Mouse (Mus musculus) intestine, embryonic 16.5 days (tissue): ENCODE results near the gene Bcl10. TPM values are rescaled to one million over a fixed set of nuclear protein-coding genes. Genes with fewer than 3 reads are reported as not detected.
"Not testable (repeated sequence)": the region's sequence is repeated elsewhere in the genome, so short reads cannot be mapped to it uniquely, and the experiment has no call there.

ENCODE experiments used
- ATAC-seq: fragments of 200-750 bp; cut with Nextera tagmentation; 2 replicates; pipeline ENCODE4 v1.8.0; 2017; ENCODE audit warnings: moderate TSS enrichment, moderate library complexity
- H3K27ac ChIP-seq: fragments of 300-500 bp; sonication (generic); 2 replicates; pipeline ENCODE4 v1.5.1; 2014; ENCODE audit warnings: mild to moderate bottlenecking, low read length
- H3K27me3 ChIP-seq: fragments of 300-500 bp; sonication (generic); replicated peaks from 2 replicates; pipeline ENCODE4 v1.6.1; 2014; ENCODE audit warnings: low read length, control low read depth, mixed read lengths; ENCODE audit not compliant: control insufficient read depth, insufficient read depth
- H3K36me3 ChIP-seq: fragments of 300-500 bp; sonication (generic); 2 replicates; pipeline ENCODE4 v1.6.1; 2014; ENCODE audit warnings: low read length, control low read depth; ENCODE audit not compliant: control insufficient read depth, insufficient read depth
- H3K4me1 ChIP-seq: fragments of 300-500 bp; sonication (generic); 2 replicates; pipeline ENCODE4 v1.6.1; 2014; ENCODE audit warnings: low read length, control low read depth, mixed read lengths; ENCODE audit not compliant: control insufficient read depth, insufficient read depth
- H3K4me2 ChIP-seq: fragments of 300-500 bp; sonication (generic); 2 replicates; pipeline ENCODE4 v1.6.1; 2014; ENCODE audit warnings: low read depth, low read length, control low read depth
- H3K4me3 ChIP-seq: fragments of 300-500 bp; sonication (generic); 2 replicates; pipeline ENCODE4 v1.5.1; 2014; ENCODE audit warnings: mild to moderate bottlenecking, low read length
- H3K9ac ChIP-seq: fragments of 300-500 bp; sonication (generic); 2 replicates; pipeline ENCODE4 v1.6.1; 2014; ENCODE audit warnings: low read depth, low read length
- H3K9me3 ChIP-seq: fragments of 300-500 bp; sonication (generic); 2 replicates; pipeline ENCODE4 v1.6.1; 2016; ENCODE audit warnings: low read length, control low read depth; ENCODE audit not compliant: control insufficient read depth
- WGBS: fragments of 180-500 bp; shearing (Covaris S2); extraction: QIAGEN DNeasy Blood & Tissue Kit; methylation state at CpG from one replicate; pipeline ENCODE4 v1.1.7; 2014; 5-methylcytosine and 5-hydroxymethylcytosine counted together
- polyA plus RNA-seq: library from polyadenylated mRNA; unstranded; fragments of >200 nt; fragmentation: Nextera tagmentation; extraction: Ambion mirVana; gene quantifications from 2 replicates; pipeline ENCODE4 v1.2.1, GENCODE M21; 2015

The Bcl10 gene
- 47.2 and 51.7 TPM in 2 replicates for polyA plus RNA-seq

- H3K4me2 ChIP-seq = peak within 1 kb of the TSS; percentile 51
- no peaks in the 10 kb centered on the region; the same call in 1 of the 2 replicates for H3K9me3 ChIP-seq
- H3K27ac ChIP-seq = peak within 1 kb of the TSS; percentile 74
- peaks cover 12% of the 10 kb centered on the region for H3K4me1 ChIP-seq
- H3K27me3 ChIP-seq = no peaks in the 10 kb centered on the region
- peak within 1 kb of the TSS; percentile 44; the same call in 1 of the 2 replicates for H3K9ac ChIP-seq
- WGBS = 32% methylated on average over 11 of the region's 11 CpGs
- no peaks in the 10 kb centered on the region for H3K36me3 ChIP-seq
- H3K4me3 ChIP-seq = peak within 1 kb of the TSS; percentile 70
- ATAC-seq = no peak
These were observed at the start of gene Bcl10 for GRCm38 (mm10) chr3:145922019-145922854. Gene Bcl10 (plus strand): TSS chr3:145922804.

GRCm38 (mm10) chr3:145873271-145873670 is 49.3 kb upstream of the Bcl10 start:
- no peaks in the 10 kb centered on the region for H3K9me3 ChIP-seq
- H3K4me2 ChIP-seq = no peak overlapping the region
- H3K27me3 ChIP-seq = no peaks in the 10 kb centered on the region
- H3K36me3 ChIP-seq = no peaks in the 10 kb centered on the region
- H3K9ac ChIP-seq = no peak overlapping the region
- no peak overlapping the region for H3K27ac ChIP-seq
- no peaks in the 10 kb centered on the region for H3K4me1 ChIP-seq
- 91% methylated on average over 1 of the region's 1 CpGs for WGBS
- no peak for ATAC-seq
- H3K4me3 ChIP-seq = no peak overlapping the region

GRCm38 (mm10) chr3:145874126-145874525 is 48.5 kb upstream of the Bcl10 start:
- Histone ChIP-seq H3K9me3 (no peaks in the 10 kb centered on the region), H3K9ac (no peak overlapping the region), H3K4me3 (no peak overlapping the region), H3K4me2 (no peak overlapping the region), H3K36me3 (no peaks in the 10 kb centered on the region), H3K27me3 (no peaks in the 10 kb centered on the region), H3K4me1 (no peaks in the 10 kb centered on the region), H3K27ac (no peak overlapping the region)
- WGBS = 68% methylated on average over 4 of the region's 4 CpGs
- ATAC-seq = no peak

- Histone ChIP-seq H3K9me3 (no peaks in the 10 kb centered on the region), H3K4me3 (no peak overlapping the region), H3K9ac (no peak overlapping the region), H3K36me3 (no peaks in the 10 kb centered on the region), H3K4me1 (no peaks in the 10 kb centered on the region), H3K4me2 (no peak overlapping the region), H3K27ac (no peak overlapping the region), H3K27me3 (no peaks in the 10 kb centered on the region)
- 82% methylated on average over 11 of the region's 11 CpGs for WGBS
- ATAC-seq = no peak
These were observed 46.5 kb upstream of the Bcl10 start for GRCm38 (mm10) chr3:145876120-145876519.

GRCm38 (mm10) chr3:145878867-145879266 is 43.7 kb upstream of the Bcl10 start:
- H3K27me3 ChIP-seq, H3K27ac ChIP-seq, H3K9ac ChIP-seq, H3K4me1 ChIP-seq, H3K4me3 ChIP-seq, ATAC-seq, H3K9me3 ChIP-seq, H3K36me3 ChIP-seq, H3K4me2 ChIP-seq: not testable (repeated sequence)
- WGBS = 89% methylated on average over 13 of the region's 14 CpGs

GRCm38 (mm10) chr3:145880335-145880734 is 42.3 kb upstream of the Bcl10 start:
- ATAC-seq = no peak
- no peak overlapping the region for H3K27ac ChIP-seq
- no peaks in the 10 kb centered on the region for H3K36me3 ChIP-seq
- no peak overlapping the region for H3K4me2 ChIP-seq
- WGBS = 82% methylated on average over 1 of the region's 1 CpGs
- H3K4me1 ChIP-seq = no peaks in the 10 kb centered on the region
- H3K27me3 ChIP-seq = no peaks in the 10 kb centered on the region
- H3K9me3 ChIP-seq = no peaks in the 10 kb centered on the region
- H3K4me3 ChIP-seq = no peak overlapping the region
- H3K9ac ChIP-seq = no peak overlapping the region

GRCm38 (mm10) chr3:145882076-145882874 is 40.3 kb upstream of the Bcl10 start:
- no peaks in the 10 kb centered on the region for H3K27me3 ChIP-seq
- H3K9me3 ChIP-seq = no peaks in the 10 kb centered on the region
- ATAC-seq = no peak
- H3K4me3 ChIP-seq = no peak overlapping the region
- H3K36me3 ChIP-seq = no peaks in the 10 kb centered on the region
- no peak overlapping the region for H3K27ac ChIP-seq
- peaks cover 11% of the 10 kb centered on the region for H3K4me1 ChIP-seq
- H3K9ac ChIP-seq = no peak overlapping the region
- WGBS = 81% methylated on average over 15 of the region's 15 CpGs
- no peak overlapping the region for H3K4me2 ChIP-seq

GRCm38 (mm10) chr3:145883233-145883632 is 39.4 kb upstream of the Bcl10 start:
- ATAC-seq = no peak
- 44% methylated on average over 2 of the region's 2 CpGs for WGBS
- peaks cover 11% of the 10 kb centered on the region for H3K4me1 ChIP-seq

GRCm38 (mm10) chr3:145885376-145885775 is 37.2 kb upstream of the Bcl10 start:
- Histone ChIP-seq H3K9ac (no peak overlapping the region), H3K4me2 (no peak overlapping the region), H3K4me1 (peaks cover 11% of the 10 kb centered on the region), H3K9me3 (no peaks in the 10 kb centered on the region), H3K36me3 (no peaks in the 10 kb centered on the region), H3K27me3 (no peaks in the 10 kb centered on the region), H3K27ac (peak overlapping the region; percentile 60), H3K4me3 (no peak overlapping the region)
- WGBS = 63% methylated on average over 4 of the region's 4 CpGs
- peak; percentile 44; the same call in 1 of the 2 replicates for ATAC-seq

More at GRCm38 (mm10) chr3:145883233-145883632, 39.4 kb upstream of the Bcl10 start:
- H3K9ac ChIP-seq = no peak overlapping the region
- H3K4me2 ChIP-seq = no peak overlapping the region
- no peak overlapping the region for H3K4me3 ChIP-seq
- no peaks in the 10 kb centered on the region for H3K36me3 ChIP-seq
- H3K9me3 ChIP-seq = no peaks in the 10 kb centered on the region
- H3K27me3 ChIP-seq = no peaks in the 10 kb centered on the region
- no peak overlapping the region for H3K27ac ChIP-seq
